Mouse (Mus musculus) adrenal gland, adult 18-20 months (tissue): ENCODE data around the gene Pagr1a. TPM values are rescaled to one million over a fixed set of nuclear protein-coding genes. Genes with fewer than 3 reads are reported as not detected.

Source experiments
- DNase-seq, 2 experiments: peaks; one replicate each; pipeline ENCODE4 v3.0.0; 2021 to 2022; ENCODE audit warnings: low spot score in 2 of 2
- total RNA-seq, 2 experiments: library from RNA; stranded (reverse); gene quantifications; 1 replicate in 1 of 2; 2 replicates in 1 of 2; pipeline ENCODE4 v1.2.3; 2021

The Pagr1a gene
- total RNA-seq, 2 experiments from 2014 or later, result 5.5 to 16.5 TPM

GRCm38 (mm10) chr7:127021563-127022527, 4.7 kb upstream of the Pagr1a start:
- no peak for DNase-seq

- DNase-seq, result peak in 1 of 2 experiments; percentile 34
Observed at GRCm38 (mm10) chr7:127020901-127021562, 3.9 kb upstream of the Pagr1a start, which contains the start of the genes Gm42742 and Prrt2. Gene Gm42742 (minus strand): TSS chr7:127021097. Gene Prrt2 (minus strand): TSS chr7:127021211.

- no peak for DNase-seq
Observed at GRCm38 (mm10) chr7:127020491-127020890, 3.3 kb upstream of the Pagr1a start.

- no peak for DNase-seq
Observed at GRCm38 (mm10) chr7:127020031-127020430, 2.9 kb upstream of the Pagr1a start.

GRCm38 (mm10) chr7:127019306-127019960, 2.3 kb upstream of the Pagr1a start:
- no peak for DNase-seq

GRCm38 (mm10) chr7:127018416-127019305, 1.5 kb upstream of the Pagr1a start:
- no peak for DNase-seq

- no peak for DNase-seq
Observed at GRCm38 (mm10) chr7:127017950-127018345, 796 bp upstream of the Pagr1a start.

GRCm38 (mm10) chr7:127016486-127016938, 640 bp downstream of the Pagr1a start:
- DNase-seq, result peak; percentile 66

GRCm38 (mm10) chr7:127016481-127016485, 869 bp downstream of the Pagr1a start, which contains the start of gene Pagr1b:
Gene Pagr1b (minus strand): TSS chr7:127016484.
- no peak for DNase-seq

- DNase-seq, result peak in 1 of 2 experiments; percentile 42
Observed at GRCm38 (mm10) chr7:127016081-127016480, 1.1 kb downstream of the Pagr1a start.

GRCm38 (mm10) chr7:127014993-127015392, 2.2 kb downstream of the Pagr1a start:
- DNase-seq, result no peak

GRCm38 (mm10) chr7:127014320-127014719, 2.8 kb downstream of the Pagr1a start, which contains the start of gene Mvp:
Gene Mvp (minus strand): TSS chr7:127014621.
- DNase-seq, result peak; percentile 66 to 70

GRCm38 (mm10) chr7:127013385-127013784, 3.8 kb downstream of the Pagr1a start:
- no peak for DNase-seq

GRCm38 (mm10) chr7:127012845-127013244, 4.3 kb downstream of the Pagr1a start:
- DNase-seq, result no peak

- no peak for DNase-seq
Observed at GRCm38 (mm10) chr7:127012374-127012773, 4.8 kb downstream of the Pagr1a start.

GRCm38 (mm10) chr7:127011717-127012116, 5.4 kb downstream of the Pagr1a start:
- no peak for DNase-seq

- no peak for DNase-seq
Observed at GRCm38 (mm10) chr7:127011051-127011450, 6.1 kb downstream of the Pagr1a start.

- no peak for DNase-seq
Observed at GRCm38 (mm10) chr7:127009307-127010085, 7.7 kb downstream of the Pagr1a start.

- peak; percentile 41 to 54 for DNase-seq
Observed at GRCm38 (mm10) chr7:127008239-127009019, 8.7 kb downstream of the Pagr1a start.
